Mouse (Mus musculus) forebrain, embryonic 14.5 days (tissue): ENCODE measurements around the gene Sipa1l2. TPM values are rescaled to one million over a fixed set of nuclear protein-coding genes. Genes with fewer than 3 reads are reported as not detected.
A peak's percentile ranks its signal among the peaks of the same experiment; 100 is the strongest.

ENCODE experiments used
- ATAC-seq: fragments of 200-750 bp; cut with Nextera tagmentation; 2 replicates; pipeline ENCODE4 v1.8.0; 2017; ENCODE audit warnings: mild to moderate bottlenecking, moderate library complexity
- DNase-seq: peaks from one replicate; pipeline ENCODE4 v3.0.0-alpha.2; 2015; ENCODE audit warnings: low spot score
- H3K27ac ChIP-seq: fragments of 300-500 bp; sonication (generic); 2 replicates; pipeline ENCODE4 v1.5.1; 2014; ENCODE audit warnings: low read depth, mild to moderate bottlenecking, control low read depth, low read length, moderate library complexity
- H3K27me3 ChIP-seq: fragments of 300-500 bp; sonication (generic); replicated peaks from 2 replicates; pipeline ENCODE4 v1.6.1; 2014; ENCODE audit warnings: low read length, control low read depth, mixed read lengths; ENCODE audit not compliant: control insufficient read depth, insufficient read depth
- H3K36me3 ChIP-seq: fragments of 300-500 bp; sonication (generic); 2 replicates; pipeline ENCODE4 v1.6.1; 2014; ENCODE audit warnings: low read length, control low read depth; ENCODE audit not compliant: control insufficient read depth, insufficient read depth
- H3K4me1 ChIP-seq: fragments of 300-500 bp; sonication (generic); 2 replicates; pipeline ENCODE4 v1.6.1; 2014; ENCODE audit warnings: antibody characterized with exemption, low read length, control low read depth; ENCODE audit not compliant: control insufficient read depth, insufficient read depth
- H3K4me2 ChIP-seq: fragments of 300-500 bp; sonication (generic); 2 replicates; pipeline ENCODE4 v1.6.1; 2014; ENCODE audit warnings: mild to moderate bottlenecking, control low read depth, low read length
- H3K4me3 ChIP-seq: fragments of 300-500 bp; sonication (generic); 2 replicates; pipeline ENCODE4 v1.5.1; 2014; ENCODE audit warnings: low read depth, low read length, control low read depth
- H3K9ac ChIP-seq: fragments of 300-500 bp; sonication (generic); 2 replicates; pipeline ENCODE4 v1.6.1; 2014; ENCODE audit warnings: mild to moderate bottlenecking, low read length, control low read depth, moderate library complexity
- H3K9me3 ChIP-seq: fragments of 300-500 bp; sonication (generic); replicated peaks from 2 replicates; pipeline ENCODE4 v1.6.1; 2016; ENCODE audit warnings: low read length, control low read depth, mixed read lengths; ENCODE audit not compliant: control insufficient read depth
- WGBS: fragments of 180-500 bp; shearing (Covaris S2); extraction: QIAGEN DNeasy Blood & Tissue Kit; methylation state at CpG from one replicate; pipeline ENCODE4 v1.1.7; 2014; 5-methylcytosine and 5-hydroxymethylcytosine counted together
- polyA plus RNA-seq: library from polyadenylated mRNA; unstranded; fragments of >200 nt; fragmentation: Nextera tagmentation; extraction: Ambion mirVana; gene quantifications from 2 replicates; pipeline ENCODE4 v1.2.1, GENCODE M21; 2014

The Sipa1l2 gene
- polyA plus RNA-seq, 1 experiment from 2014 or later = 15.5 TPM

GRCm38 (mm10) chr8:125447543-125447942 lies 122.1 kb downstream of the Sipa1l2 start:
- H3K9ac ChIP-seq = no peak overlapping the region
- H3K27me3 ChIP-seq = no peaks in the 10 kb centered on the region
- no peaks in the 10 kb centered on the region for H3K9me3 ChIP-seq
- H3K4me3 ChIP-seq = no peak overlapping the region
- ATAC-seq (no peak), DNase-seq (no peak)
- H3K36me3 ChIP-seq = peaks cover 83% of the 10 kb centered on the region
- H3K27ac ChIP-seq = no peak overlapping the region
- 96% methylated on average over 14 of the region's 14 CpGs for WGBS
- no peaks in the 10 kb centered on the region for H3K4me1 ChIP-seq
- no peak overlapping the region for H3K4me2 ChIP-seq

GRCm38 (mm10) chr8:125446236-125446635 lies 123.4 kb downstream of the Sipa1l2 start:
- H3K36me3 ChIP-seq = peaks cover 83% of the 10 kb centered on the region
- H3K9ac ChIP-seq = no peak overlapping the region
- H3K4me2 ChIP-seq = no peak overlapping the region
- ATAC-seq = no peak
- H3K9me3 ChIP-seq = no peaks in the 10 kb centered on the region
- no peaks in the 10 kb centered on the region for H3K27me3 ChIP-seq
- H3K27ac ChIP-seq = no peak overlapping the region
- no peaks in the 10 kb centered on the region for H3K4me1 ChIP-seq
- no peak for DNase-seq
- WGBS = 91% methylated on average over 4 of the region's 4 CpGs
- no peak overlapping the region for H3K4me3 ChIP-seq

GRCm38 (mm10) chr8:125445225-125445609 lies 124.4 kb downstream of the Sipa1l2 start:
- Histone ChIP-seq H3K9ac (no peak overlapping the region), H3K4me1 (no peaks in the 10 kb centered on the region), H3K4me2 (no peak overlapping the region), H3K36me3 (peaks cover 79% of the 10 kb centered on the region), H3K9me3 (no peaks in the 10 kb centered on the region), H3K27me3 (no peaks in the 10 kb centered on the region), H3K27ac (no peak overlapping the region), H3K4me3 (no peak overlapping the region)
- 78% methylated on average over 3 of the region's 3 CpGs for WGBS
- no peak for ATAC-seq
- no peak for DNase-seq

GRCm38 (mm10) chr8:125444457-125445224 lies 125.0 kb downstream of the Sipa1l2 start:
- 85% methylated on average over 16 of the region's 16 CpGs for WGBS
- no peak for DNase-seq
- ATAC-seq = no peak
- no peak overlapping the region for H3K27ac ChIP-seq
- no peak overlapping the region for H3K4me2 ChIP-seq
- peaks cover 79% of the 10 kb centered on the region for H3K36me3 ChIP-seq
- H3K9ac ChIP-seq = no peak overlapping the region
- H3K9me3 ChIP-seq = no peaks in the 10 kb centered on the region
- H3K27me3 ChIP-seq = no peaks in the 10 kb centered on the region
- no peak overlapping the region for H3K4me3 ChIP-seq
- H3K4me1 ChIP-seq = no peaks in the 10 kb centered on the region

- Histone ChIP-seq H3K4me2 (no peak overlapping the region), H3K4me1 (peaks cover 7% of the 10 kb centered on the region), H3K9me3 (no peaks in the 10 kb centered on the region), H3K27ac (no peak overlapping the region), H3K27me3 (no peaks in the 10 kb centered on the region), H3K4me3 (no peak overlapping the region), H3K36me3 (peaks cover 66% of the 10 kb centered on the region), H3K9ac (no peak overlapping the region)
- ATAC-seq = no peak
- 69% methylated on average over 7 of the region's 7 CpGs for WGBS
- DNase-seq = no peak
These were observed 134.1 kb downstream of the Sipa1l2 start for GRCm38 (mm10) chr8:125435320-125436100.

GRCm38 (mm10) chr8:125434151-125434550 lies 135.5 kb downstream of the Sipa1l2 start:
- Histone ChIP-seq H3K36me3 (peaks cover 55% of the 10 kb centered on the region), H3K4me1 (peaks cover 13% of the 10 kb centered on the region), H3K4me3 (no peak overlapping the region), H3K9me3 (no peaks in the 10 kb centered on the region), H3K4me2 (no peak overlapping the region), H3K27ac (no peak overlapping the region), H3K27me3 (no peaks in the 10 kb centered on the region), H3K9ac (peak overlapping the region; percentile 0; the same call in 1 of the 2 replicates)
- no peak for DNase-seq
- ATAC-seq = no peak
- 60% methylated on average over 8 of the region's 8 CpGs for WGBS

GRCm38 (mm10) chr8:125431321-125431720 lies 138.3 kb downstream of the Sipa1l2 start:
- Histone ChIP-seq H3K36me3 (peaks cover 33% of the 10 kb centered on the region), H3K27ac (no peak overlapping the region), H3K27me3 (no peaks in the 10 kb centered on the region), H3K4me2 (no peak overlapping the region), H3K4me1 (peaks cover 18% of the 10 kb centered on the region), H3K9me3 (no peaks in the 10 kb centered on the region), H3K4me3 (no peak overlapping the region), H3K9ac (no peak overlapping the region)
- no peak for ATAC-seq
- no peak for DNase-seq
- WGBS = 87% methylated on average over 3 of the region's 3 CpGs

GRCm38 (mm10) chr8:125430796-125431195 lies 138.8 kb downstream of the Sipa1l2 start:
- no peak overlapping the region for H3K4me2 ChIP-seq
- H3K4me3 ChIP-seq = no peak overlapping the region
- H3K4me1 ChIP-seq = peaks cover 18% of the 10 kb centered on the region
- H3K9ac ChIP-seq = no peak overlapping the region
- no peaks in the 10 kb centered on the region for H3K9me3 ChIP-seq
- H3K36me3 ChIP-seq = peaks cover 33% of the 10 kb centered on the region
- DNase-seq (no peak), ATAC-seq (no peak)
- H3K27ac ChIP-seq = no peak overlapping the region
- 97% methylated on average over 5 of the region's 5 CpGs for WGBS
- no peaks in the 10 kb centered on the region for H3K27me3 ChIP-seq
